Mouse (Mus musculus) granulocyte monocyte progenitor cell, adult 5-6 weeks (primary cell): ENCODE data around the gene Plcg1. TPM values are rescaled to one million over a fixed set of nuclear protein-coding genes. Genes with fewer than 3 reads are reported as not detected.

Experiments used
- total RNA-seq, 2 experiments: library from RNA; stranded (forward) in 1 of 2; stranded (reverse) in 1 of 2; fragments of 200-712, 200-1000 nt in 1 of 2; fragments of >200 nt in 1 of 2; fragmentation: Nextera tagmentation in 1 of 2; gene quantifications; 2 replicates each; pipeline ENCODE4 v1.2.3; 2014 to 2017

Gene Plcg1
- total RNA-seq, 2 experiments from 2014 or later = 16.5 to 27.0 TPM

Other genes with a start within 250 kb of the Plcg1 start
- gene Top1, start 85.4 kb upstream of the Plcg1 start, total RNA-seq (2014; fragmentation: Nextera tagmentation) = 85.0 and 98.9 TPM in 2 replicates
- gene Top1, start 85.4 kb upstream of the Plcg1 start, total RNA-seq (2017) = 154 and 157 TPM in 2 replicates
- gene Zhx3, start 141.7 kb downstream of the Plcg1 start, total RNA-seq (2014; fragmentation: Nextera tagmentation) = 5.3 and 16.5 TPM in 2 replicates
- gene Zhx3, start 141.7 kb downstream of the Plcg1 start, total RNA-seq (2017) = 3.9 and 4.4 TPM in 2 replicates
- not detected in 2 replicates for gene Lpin3, start 149.4 kb downstream of the Plcg1 start, total RNA-seq (2014; fragmentation: Nextera tagmentation)
- not detected in 2 replicates for gene Lpin3, start 149.4 kb downstream of the Plcg1 start, total RNA-seq (2017)
- not detected in 2 replicates for gene Emilin3, start 181.0 kb downstream of the Plcg1 start, total RNA-seq (2014; fragmentation: Nextera tagmentation)
- gene Emilin3, start 181.0 kb downstream of the Plcg1 start, total RNA-seq (2017) = not detected in 2 replicates